Mouse (Mus musculus): ENCODE data around the gene Fbxl17.

Gene Fbxl17

GRCm38 (mm10) chr17:63107515-63107914 lies 392.3 kb downstream of the Fbxl17 start:
- no peak for DNase-seq (ENCODE audit: low read depth, low spot score)

- DNase-seq (ENCODE audit: low read depth, low spot score) = no peak
Measured at GRCm38 (mm10) chr17:63095553-63095952, 404.3 kb downstream of the Fbxl17 start.

GRCm38 (mm10) chr17:63095017-63095416 lies 404.8 kb downstream of the Fbxl17 start:
- DNase-seq (ENCODE audit: low read depth, low spot score) = no peak

GRCm38 (mm10) chr17:63093184-63093583 lies 406.6 kb downstream of the Fbxl17 start:
- no peak for DNase-seq (ENCODE audit: low read depth, low spot score)

- DNase-seq (ENCODE audit: low read depth, low spot score) = no peak
Measured at GRCm38 (mm10) chr17:63092774-63093173, 407.0 kb downstream of the Fbxl17 start.

GRCm38 (mm10) chr17:63090112-63090511 lies 409.7 kb downstream of the Fbxl17 start:
- no peak for DNase-seq (ENCODE audit: low read depth, low spot score)

- DNase-seq (ENCODE audit: low read depth, low spot score) = no peak
Measured at GRCm38 (mm10) chr17:63087265-63087664, 412.6 kb downstream of the Fbxl17 start.

GRCm38 (mm10) chr17:63086526-63086925 lies 413.3 kb downstream of the Fbxl17 start:
- DNase-seq (ENCODE audit: low read depth, low spot score) = no peak

GRCm38 (mm10) chr17:63085227-63085626 lies 414.6 kb downstream of the Fbxl17 start:
- no peak for DNase-seq (ENCODE audit: low read depth, low spot score)

GRCm38 (mm10) chr17:63079087-63079486 lies 420.7 kb downstream of the Fbxl17 start:
- no peak for DNase-seq (ENCODE audit: low read depth, low spot score)

- no peak for DNase-seq (ENCODE audit: low read depth, low spot score)
Measured at GRCm38 (mm10) chr17:63077509-63077908, 422.3 kb downstream of the Fbxl17 start.

- DNase-seq (ENCODE audit: low read depth, low spot score) = peak; percentile 27
Measured at GRCm38 (mm10) chr17:63076661-63077060, 423.2 kb downstream of the Fbxl17 start.

GRCm38 (mm10) chr17:63076037-63076426 lies 423.8 kb downstream of the Fbxl17 start:
- DNase-seq (ENCODE audit: low read depth, low spot score) = no peak

GRCm38 (mm10) chr17:63075091-63076036 lies 424.5 kb downstream of the Fbxl17 start:
- DNase-seq (ENCODE audit: low read depth, low spot score) = no peak

- no peak for DNase-seq (ENCODE audit: low read depth, low spot score)
Measured at GRCm38 (mm10) chr17:63073342-63073741, 426.5 kb downstream of the Fbxl17 start.

GRCm38 (mm10) chr17:63071134-63071923 lies 428.5 kb downstream of the Fbxl17 start:
- DNase-seq (ENCODE audit: low read depth, low spot score) = no peak

GRCm38 (mm10) chr17:63070161-63070761 lies 429.6 kb downstream of the Fbxl17 start:
- DNase-seq (ENCODE audit: low read depth, low spot score) = peak; percentile 34

GRCm38 (mm10) chr17:63062785-63063184 lies 437.0 kb downstream of the Fbxl17 start:
- DNase-seq (ENCODE audit: low read depth, low spot score) = no peak

GRCm38 (mm10) chr17:63061786-63062185 lies 438.0 kb downstream of the Fbxl17 start:
- DNase-seq (ENCODE audit: low read depth, low spot score) = no peak

GRCm38 (mm10) chr17:63060814-63061213 lies 439.0 kb downstream of the Fbxl17 start:
- no peak for DNase-seq (ENCODE audit: low read depth, low spot score)

GRCm38 (mm10) chr17:63057740-63058388 lies 442.0 kb downstream of the Fbxl17 start:
- DNase-seq (ENCODE audit: low read depth, low spot score) = no peak

- DNase-seq (ENCODE audit: low read depth, low spot score) = no peak
Measured at GRCm38 (mm10) chr17:63056976-63057375, 442.8 kb downstream of the Fbxl17 start.

Measured in forelimb bud, embryonic 11.5 days (tissue).